Mouse (Mus musculus): ENCODE measurements around the gene Elf1. TPM values are rescaled to one million over a fixed set of nuclear protein-coding genes. Genes with fewer than 3 reads are reported as not detected.

Elf1 gene
- polyA plus RNA-seq, 1 experiment from 2014 or later: 19.2 TPM

GRCm38 (mm10) chr14:79589401-79589800, 108.4 kb downstream of the Elf1 start:
- Histone ChIP-seq H3K9ac (ENCODE audit: low read length) (no peak overlapping the region), H3K4me3 (replicated peaks; ENCODE audit: low read length) (no peak overlapping the region), H3K4me2 (ENCODE audit: low read depth, low read length) (no peak overlapping the region), H3K27ac (ENCODE audit: low read length) (no peak overlapping the region), H3K9me3 (replicated peaks; ENCODE audit: control insufficient read depth, low read length) (no peaks in the 10 kb centered on the region), H3K36me3 (ENCODE audit: control insufficient read depth, insufficient read depth, low read length) (no peaks in the 10 kb centered on the region), H3K27me3 (ENCODE audit: control insufficient read depth, insufficient read depth, low read length) (no peaks in the 10 kb centered on the region), H3K4me1 (ENCODE audit: control insufficient read depth, insufficient read depth, low read length) (peaks cover 11% of the 10 kb centered on the region)
- WGBS: 87% methylated on average over 6 of the region's 6 CpGs
- no peak for ATAC-seq (ENCODE audit: insufficient read depth, low FRiP score)

GRCm38 (mm10) chr14:79590916-79591315, 109.9 kb downstream of the Elf1 start:
- Histone ChIP-seq H3K27me3 (ENCODE audit: control insufficient read depth, insufficient read depth, low read length) (no peaks in the 10 kb centered on the region), H3K27ac (ENCODE audit: low read length) (no peak overlapping the region), H3K36me3 (ENCODE audit: control insufficient read depth, insufficient read depth, low read length) (0 out of 2 replicates have a peak, but pooled peaks cover 6% of the 10 kb centered on the region), H3K4me1 (ENCODE audit: control insufficient read depth, insufficient read depth, low read length) (peaks cover 11% of the 10 kb centered on the region), H3K9me3 (replicated peaks; ENCODE audit: control insufficient read depth, low read length) (no peaks in the 10 kb centered on the region), H3K4me3 (replicated peaks; ENCODE audit: low read length) (no peak overlapping the region), H3K4me2 (ENCODE audit: low read depth, low read length) (no peak overlapping the region), H3K9ac (ENCODE audit: low read length) (no peak overlapping the region)
- WGBS: 96% methylated on average over 8 of the region's 8 CpGs
- ATAC-seq (ENCODE audit: insufficient read depth, low FRiP score): no peak

GRCm38 (mm10) chr14:79591611-79592010, 110.6 kb downstream of the Elf1 start:
- H3K27me3 ChIP-seq (ENCODE audit: control insufficient read depth, insufficient read depth, low read length): no peaks in the 10 kb centered on the region
- H3K9me3 ChIP-seq (replicated peaks; ENCODE audit: control insufficient read depth, low read length): no peaks in the 10 kb centered on the region
- peaks cover 11% of the 10 kb centered on the region for H3K4me1 ChIP-seq (ENCODE audit: control insufficient read depth, insufficient read depth, low read length)
- 89% methylated on average over 2 of the region's 2 CpGs for WGBS
- no peak overlapping the region for H3K9ac ChIP-seq (ENCODE audit: low read length)
- H3K4me2 ChIP-seq (ENCODE audit: low read depth, low read length): no peak overlapping the region
- H3K36me3 ChIP-seq (ENCODE audit: control insufficient read depth, insufficient read depth, low read length): 0 out of 2 replicates have a peak, but pooled peaks cover 6% of the 10 kb centered on the region
- H3K4me3 ChIP-seq (replicated peaks; ENCODE audit: low read length): no peak overlapping the region
- H3K27ac ChIP-seq (ENCODE audit: low read length): no peak overlapping the region
- ATAC-seq (ENCODE audit: insufficient read depth, low FRiP score): no peak

GRCm38 (mm10) chr14:79594069-79594468, 113.1 kb downstream of the Elf1 start:
- no peak overlapping the region for H3K4me3 ChIP-seq (replicated peaks; ENCODE audit: low read length)
- no peak for ATAC-seq (ENCODE audit: insufficient read depth, low FRiP score)
- H3K36me3 ChIP-seq (ENCODE audit: control insufficient read depth, insufficient read depth, low read length): peaks cover 8% of the 10 kb centered on the region; the same call in 1 of the 2 replicates
- peaks cover 2% of the 10 kb centered on the region for H3K4me1 ChIP-seq (ENCODE audit: control insufficient read depth, insufficient read depth, low read length)
- no peak overlapping the region for H3K27ac ChIP-seq (ENCODE audit: low read length)
- H3K4me2 ChIP-seq (ENCODE audit: low read depth, low read length): no peak overlapping the region
- 86% methylated on average over 5 of the region's 5 CpGs for WGBS
- no peaks in the 10 kb centered on the region for H3K27me3 ChIP-seq (ENCODE audit: control insufficient read depth, insufficient read depth, low read length)
- no peaks in the 10 kb centered on the region for H3K9me3 ChIP-seq (replicated peaks; ENCODE audit: control insufficient read depth, low read length)
- H3K9ac ChIP-seq (ENCODE audit: low read length): no peak overlapping the region

- Histone ChIP-seq H3K4me3 (replicated peaks; ENCODE audit: low read length) (no peak overlapping the region), H3K27ac (ENCODE audit: low read length) (no peak overlapping the region), H3K27me3 (ENCODE audit: control insufficient read depth, insufficient read depth, low read length) (no peaks in the 10 kb centered on the region), H3K36me3 (ENCODE audit: control insufficient read depth, insufficient read depth, low read length) (peaks cover 18% of the 10 kb centered on the region; the same call in 1 of the 2 replicates), H3K4me2 (ENCODE audit: low read depth, low read length) (no peak overlapping the region), H3K9ac (ENCODE audit: low read length) (no peak overlapping the region), H3K9me3 (replicated peaks; ENCODE audit: control insufficient read depth, low read length) (no peaks in the 10 kb centered on the region), H3K4me1 (ENCODE audit: control insufficient read depth, insufficient read depth, low read length) (no peaks in the 10 kb centered on the region)
- 0 out of 2 replicates have a peak, but pooled peaks have one; percentile 47 for ATAC-seq (ENCODE audit: insufficient read depth, low FRiP score)
- 55% methylated on average over 4 of the region's 4 CpGs for WGBS
Observed at GRCm38 (mm10) chr14:79596602-79597001, 115.6 kb downstream of the Elf1 start.

GRCm38 (mm10) chr14:79605881-79606280, 124.9 kb downstream of the Elf1 start:
- Histone ChIP-seq H3K27ac (ENCODE audit: low read length) (no peak overlapping the region), H3K9me3 (replicated peaks; ENCODE audit: control insufficient read depth, low read length) (no peaks in the 10 kb centered on the region), H3K4me3 (replicated peaks; ENCODE audit: low read length) (no peak overlapping the region), H3K4me2 (ENCODE audit: low read depth, low read length) (no peak overlapping the region), H3K4me1 (ENCODE audit: control insufficient read depth, insufficient read depth, low read length) (no peaks in the 10 kb centered on the region), H3K36me3 (ENCODE audit: control insufficient read depth, insufficient read depth, low read length) (peaks cover 18% of the 10 kb centered on the region; the same call in 1 of the 2 replicates), H3K27me3 (ENCODE audit: control insufficient read depth, insufficient read depth, low read length) (no peaks in the 10 kb centered on the region), H3K9ac (ENCODE audit: low read length) (no peak overlapping the region)
- 80% methylated on average over 2 of the region's 2 CpGs for WGBS
- no peak for ATAC-seq (ENCODE audit: insufficient read depth, low FRiP score)

- Histone ChIP-seq H3K27me3 (ENCODE audit: control insufficient read depth, insufficient read depth, low read length) (no peaks in the 10 kb centered on the region), H3K4me2 (ENCODE audit: low read depth, low read length) (no peak overlapping the region), H3K9me3 (replicated peaks; ENCODE audit: control insufficient read depth, low read length) (no peaks in the 10 kb centered on the region), H3K9ac (ENCODE audit: low read length) (no peak overlapping the region), H3K4me1 (ENCODE audit: control insufficient read depth, insufficient read depth, low read length) (no peaks in the 10 kb centered on the region), H3K4me3 (replicated peaks; ENCODE audit: low read length) (no peak overlapping the region), H3K36me3 (ENCODE audit: control insufficient read depth, insufficient read depth, low read length) (peaks cover 20% of the 10 kb centered on the region; the same call in 1 of the 2 replicates), H3K27ac (ENCODE audit: low read length) (no peak overlapping the region)
- no peak for ATAC-seq (ENCODE audit: insufficient read depth, low FRiP score)
- WGBS: 87% methylated on average over 6 of the region's 6 CpGs
Observed at GRCm38 (mm10) chr14:79606392-79606791, 125.4 kb downstream of the Elf1 start.

DNA sequence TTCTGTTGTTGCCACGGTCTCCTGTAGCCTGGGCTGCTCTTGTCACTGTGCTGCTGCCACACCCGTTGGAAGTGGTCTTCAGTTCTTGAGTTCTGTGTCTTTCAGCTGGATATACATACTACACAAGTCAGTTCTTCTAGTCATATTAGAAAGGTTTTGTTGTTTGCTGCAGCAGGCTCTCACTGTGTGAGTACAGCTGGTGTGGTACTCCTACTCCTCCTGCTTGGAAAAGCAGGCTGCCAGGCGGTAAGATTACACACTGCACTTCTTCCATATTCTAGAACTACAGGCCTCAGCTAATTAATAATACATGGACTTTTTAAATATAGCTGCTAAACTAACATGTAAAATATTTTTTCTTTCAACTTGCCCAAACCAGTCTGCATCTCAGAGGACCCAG, 125.9 kb downstream of the Elf1 start:
- Histone ChIP-seq H3K9me3 (replicated peaks; ENCODE audit: control insufficient read depth, low read length) (no peaks in the 10 kb centered on the region), H3K27ac (ENCODE audit: low read length) (no peak overlapping the region), H3K4me3 (replicated peaks; ENCODE audit: low read length) (no peak overlapping the region), H3K4me1 (ENCODE audit: control insufficient read depth, insufficient read depth, low read length) (no peaks in the 10 kb centered on the region), H3K9ac (ENCODE audit: low read length) (no peak overlapping the region), H3K36me3 (ENCODE audit: control insufficient read depth, insufficient read depth, low read length) (peaks cover 23% of the 10 kb centered on the region; the same call in 1 of the 2 replicates), H3K4me2 (ENCODE audit: low read depth, low read length) (no peak overlapping the region), H3K27me3 (ENCODE audit: control insufficient read depth, insufficient read depth, low read length) (no peaks in the 10 kb centered on the region)
- no peak for ATAC-seq (ENCODE audit: insufficient read depth, low FRiP score)
- WGBS: 93% methylated on average over 3 of the region's 3 CpGs

GRCm38 (mm10) chr14:79607352-79607751, 126.4 kb downstream of the Elf1 start:
- Histone ChIP-seq H3K4me3 (replicated peaks; ENCODE audit: low read length) (no peak overlapping the region), H3K27me3 (ENCODE audit: control insufficient read depth, insufficient read depth, low read length) (no peaks in the 10 kb centered on the region), H3K9me3 (replicated peaks; ENCODE audit: control insufficient read depth, low read length) (no peaks in the 10 kb centered on the region), H3K27ac (ENCODE audit: low read length) (no peak overlapping the region), H3K36me3 (ENCODE audit: control insufficient read depth, insufficient read depth, low read length) (peaks cover 21% of the 10 kb centered on the region; the same call in 1 of the 2 replicates), H3K4me2 (ENCODE audit: low read depth, low read length) (no peak overlapping the region), H3K9ac (ENCODE audit: low read length) (no peak overlapping the region), H3K4me1 (ENCODE audit: control insufficient read depth, insufficient read depth, low read length) (no peaks in the 10 kb centered on the region)
- no peak for ATAC-seq (ENCODE audit: insufficient read depth, low FRiP score)
- 90% methylated on average over 4 of the region's 4 CpGs for WGBS
